Mouse (Mus musculus) limb, embryonic 13.5 days (tissue): ENCODE results near the gene Nfib. TPM values are rescaled to one million over a fixed set of nuclear protein-coding genes. Genes with fewer than 3 reads are reported as not detected.

ENCODE experiments used
- ATAC-seq: fragments of 200-750 bp; cut with Nextera tagmentation; 2 replicates; pipeline ENCODE4 v1.8.0; 2017; ENCODE audit warnings: low read depth, moderate number of reproducible peaks, moderate TSS enrichment; ENCODE audit not compliant: low FRiP score
- H3K27ac ChIP-seq: fragments of 300-500 bp; sonication (generic); 2 replicates; pipeline ENCODE4 v1.5.1; 2015; ENCODE audit warnings: inconsistent platforms, mild to moderate bottlenecking, moderate library complexity
- H3K27me3 ChIP-seq: fragments of 300-500 bp; sonication (generic); 2 replicates; pipeline ENCODE4 v1.6.1; 2015; ENCODE audit warnings: mild to moderate bottlenecking, inconsistent platforms
- H3K36me3 ChIP-seq: fragments of 300-500 bp; sonication (generic); 2 replicates; pipeline ENCODE4 v1.6.1; 2015; ENCODE audit warnings: inconsistent platforms, mild to moderate bottlenecking, moderate library complexity
- H3K4me1 ChIP-seq: fragments of 300-500 bp; sonication (generic); 2 replicates; pipeline ENCODE4 v1.6.1; 2015; ENCODE audit warnings: inconsistent platforms
- H3K4me2 ChIP-seq: fragments of 300-500 bp; sonication (generic); replicated peaks from 2 replicates; pipeline ENCODE4 v1.6.1; 2015; ENCODE audit warnings: inconsistent platforms, mild to moderate bottlenecking, moderate library complexity
- H3K4me3 ChIP-seq: fragments of 300-500 bp; sonication (generic); 2 replicates; pipeline ENCODE4 v1.5.1; 2015; ENCODE audit warnings: moderate library complexity, mild to moderate bottlenecking, inconsistent platforms
- H3K9ac ChIP-seq: fragments of 300-500 bp; sonication (generic); 2 replicates; pipeline ENCODE4 v1.6.1; 2015; ENCODE audit warnings: mild to moderate bottlenecking, inconsistent platforms
- H3K9me3 ChIP-seq: fragments of 300-500 bp; sonication (generic); 2 replicates; pipeline ENCODE4 v1.6.1; 2016; ENCODE audit warnings: inconsistent platforms
- WGBS: fragments of 180-500 bp; shearing (Covaris S2); methylation state at CpG from one replicate; pipeline ENCODE4 v1.1.7; 2015; 5-methylcytosine and 5-hydroxymethylcytosine counted together
- polyA plus RNA-seq: library from polyadenylated mRNA; unstranded; fragments of >200 nt; fragmentation: Nextera tagmentation; extraction: Ambion mirVana; gene quantifications from 2 replicates; pipeline ENCODE4 v1.2.1, GENCODE M21; 2015

The Nfib gene
- polyA plus RNA-seq, 1 experiment from 2014 or later, result 121 TPM

DNA sequence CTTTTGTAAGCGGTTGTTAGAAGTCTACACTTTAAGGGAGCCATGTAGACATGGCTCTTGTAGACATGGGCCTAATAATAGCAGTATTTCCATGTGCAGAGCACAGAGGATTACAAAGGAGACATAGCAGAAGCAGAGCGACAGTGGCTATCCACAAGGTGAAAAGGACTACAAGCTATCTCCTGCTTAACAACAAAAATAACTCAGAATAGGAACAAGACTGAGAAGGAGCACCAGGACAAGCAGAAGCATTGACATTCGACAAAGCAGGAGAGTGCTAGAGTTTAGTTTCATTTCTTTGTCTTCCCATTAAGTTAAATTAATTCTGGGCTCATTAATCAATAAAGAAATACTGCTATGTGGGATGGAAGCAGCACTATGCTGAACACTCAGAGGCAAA lies 372.1 kb downstream of the Nfib start:
- Histone ChIP-seq H3K4me1 (peaks cover 16% of the 10 kb centered on the region), H3K9me3 (no peaks in the 10 kb centered on the region), H3K4me2 (no peak overlapping the region), H3K27me3 (no peaks in the 10 kb centered on the region), H3K27ac (no peak overlapping the region), H3K4me3 (no peak overlapping the region), H3K9ac (no peak overlapping the region), H3K36me3 (peaks cover 27% of the 10 kb centered on the region)
- WGBS, result 93% methylated on average over 3 of the region's 3 CpGs
- no peak for ATAC-seq

DNA sequence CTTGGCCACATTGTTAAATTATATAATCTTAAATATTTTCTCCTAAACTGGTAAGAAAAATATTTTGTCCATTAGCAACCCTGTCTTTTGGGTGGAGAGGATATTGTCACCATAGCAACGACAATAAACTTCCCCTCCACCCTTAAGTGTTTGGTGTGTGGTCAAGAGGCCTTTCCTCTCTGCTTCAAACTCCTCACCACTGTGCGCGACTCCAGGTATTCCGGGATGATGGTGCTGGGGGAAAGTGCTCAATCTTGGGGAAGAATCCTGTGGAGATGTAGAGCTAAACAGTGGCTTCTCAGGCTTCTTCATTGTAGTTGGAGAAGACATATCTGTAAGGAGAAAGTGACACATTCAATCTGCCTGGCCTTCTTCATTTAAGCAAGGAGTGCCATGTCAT lies 375.5 kb downstream of the Nfib start:
- Histone ChIP-seq H3K36me3 (peaks cover 48% of the 10 kb centered on the region), H3K27ac (no peak overlapping the region), H3K4me3 (no peak overlapping the region), H3K4me2 (no peak overlapping the region), H3K9me3 (no peaks in the 10 kb centered on the region), H3K9ac (no peak overlapping the region), H3K27me3 (no peaks in the 10 kb centered on the region), H3K4me1 (peaks cover 9% of the 10 kb centered on the region)
- ATAC-seq, result no peak
- WGBS, result 88% methylated on average over 4 of the region's 4 CpGs

DNA sequence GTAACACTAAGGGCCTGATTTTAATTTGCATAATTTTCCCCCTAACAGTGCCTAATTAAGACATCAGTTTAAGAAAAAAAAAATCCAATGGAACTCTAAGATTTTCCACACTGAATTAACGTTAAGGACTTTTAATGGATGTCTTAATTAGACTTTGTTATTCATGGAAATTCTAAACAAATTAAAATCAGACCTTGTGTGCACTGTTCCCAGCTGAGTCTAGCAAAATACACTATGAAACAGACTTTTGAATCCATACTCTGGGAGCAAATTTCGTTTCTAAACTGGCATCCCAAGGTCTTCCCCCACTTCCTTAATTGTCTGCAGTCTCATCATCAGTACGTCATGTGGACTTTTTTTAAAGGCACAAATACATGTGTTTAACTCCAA lies 379.4 kb downstream of the Nfib start:
- peaks cover 72% of the 10 kb centered on the region for H3K36me3 ChIP-seq
- no peak overlapping the region for H3K4me2 ChIP-seq
- no peak overlapping the region for H3K27ac ChIP-seq
- H3K27me3 ChIP-seq, result no peaks in the 10 kb centered on the region
- no peaks in the 10 kb centered on the region for H3K9me3 ChIP-seq
- no peak overlapping the region for H3K4me3 ChIP-seq
- no peak overlapping the region for H3K9ac ChIP-seq
- H3K4me1 ChIP-seq, result peaks cover 9% of the 10 kb centered on the region
- WGBS, result 62% methylated on average over 3 of the region's 3 CpGs
- ATAC-seq, result no peak

DNA sequence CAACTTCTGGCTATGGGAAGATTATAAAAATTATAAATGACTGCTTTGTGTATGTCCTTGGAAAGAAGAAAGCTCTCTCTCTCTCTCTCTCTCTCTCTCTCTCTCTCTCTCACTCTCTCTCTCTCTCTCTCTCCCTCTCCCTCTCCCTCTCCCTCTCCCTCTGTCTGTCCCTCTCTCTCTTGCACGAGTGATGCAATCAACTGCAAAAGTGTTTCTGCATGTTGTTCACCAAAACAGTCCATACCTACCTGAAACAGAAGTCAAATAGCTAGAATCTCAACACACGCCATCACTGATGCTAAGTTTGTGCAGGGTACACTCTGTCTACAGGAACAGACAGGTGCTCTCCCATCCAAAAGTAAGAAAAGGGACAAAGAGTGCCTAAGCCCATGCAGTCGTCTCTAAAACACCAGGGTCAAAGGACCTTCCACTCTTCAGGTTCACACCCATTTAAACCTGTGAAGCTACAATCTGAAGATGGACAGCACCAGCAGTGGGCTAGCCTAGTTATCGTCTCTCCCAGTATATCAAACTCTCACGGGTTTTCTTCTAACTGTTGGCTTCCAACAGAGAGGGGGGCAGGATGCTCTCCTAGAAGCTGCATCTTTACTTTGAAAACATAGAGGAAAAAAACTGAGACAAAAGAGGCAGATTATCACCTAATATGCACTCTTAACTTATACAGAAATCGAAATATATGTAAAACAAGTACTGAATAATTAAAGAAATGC lies 380.0 kb downstream of the Nfib start:
- Histone ChIP-seq H3K36me3 (peaks cover 69% of the 10 kb centered on the region), H3K27ac (peak overlapping the region; percentile 10; the same call in 1 of the 2 replicates), H3K4me2 (no peak overlapping the region), H3K4me1 (peaks cover 9% of the 10 kb centered on the region), H3K4me3 (no peak overlapping the region), H3K27me3 (no peaks in the 10 kb centered on the region), H3K9me3 (no peaks in the 10 kb centered on the region), H3K9ac (no peak overlapping the region)
- no peak for ATAC-seq
- 75% methylated on average over 6 of the region's 6 CpGs for WGBS

DNA sequence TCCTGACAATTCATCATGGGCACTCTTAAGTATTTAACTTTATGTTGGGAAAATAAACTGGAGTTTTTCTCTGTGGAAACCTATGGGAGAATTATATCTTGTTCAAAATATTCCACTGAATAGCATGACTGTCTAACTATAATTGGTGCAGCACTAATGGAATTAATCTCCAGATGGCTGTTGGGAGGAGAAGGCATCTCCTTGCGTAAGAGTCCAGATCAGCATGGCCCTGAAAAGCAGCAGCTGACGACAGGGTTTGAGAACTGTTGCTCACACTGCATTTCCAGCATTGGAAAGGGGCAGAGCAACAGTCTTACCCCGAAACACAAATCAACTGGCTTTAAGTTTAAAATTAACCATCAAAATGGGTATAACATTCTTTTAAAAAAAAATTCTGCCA lies 380.6 kb downstream of the Nfib start:
- peaks cover 69% of the 10 kb centered on the region for H3K36me3 ChIP-seq
- H3K27ac ChIP-seq, result no peak overlapping the region
- no peaks in the 10 kb centered on the region for H3K27me3 ChIP-seq
- H3K4me3 ChIP-seq, result no peak overlapping the region
- H3K4me1 ChIP-seq, result peaks cover 15% of the 10 kb centered on the region
- no peak for ATAC-seq
- 78% methylated on average over 3 of the region's 3 CpGs for WGBS
- H3K9ac ChIP-seq, result no peak overlapping the region
- H3K9me3 ChIP-seq, result no peaks in the 10 kb centered on the region
- no peak overlapping the region for H3K4me2 ChIP-seq

DNA sequence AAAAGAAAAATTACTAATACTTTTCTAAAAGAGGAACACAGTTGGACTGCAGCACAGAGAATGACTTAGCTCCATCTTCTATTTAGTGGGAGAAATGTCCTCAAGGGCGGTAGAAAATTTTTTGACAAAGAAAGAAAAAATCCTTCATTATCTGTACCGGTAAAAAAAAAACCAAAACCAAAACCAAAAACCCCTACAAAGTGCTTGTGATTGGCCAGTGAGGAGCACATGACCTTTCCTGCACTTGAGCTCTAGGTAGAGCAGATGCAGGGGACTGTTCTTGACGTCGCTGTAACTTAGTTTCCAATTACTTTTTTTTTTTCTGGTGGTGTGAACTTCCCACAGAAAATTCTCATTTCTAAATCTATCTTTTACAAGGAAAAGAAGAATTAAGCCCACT lies 384.5 kb downstream of the Nfib start:
- peaks cover 18% of the 10 kb centered on the region for H3K4me1 ChIP-seq
- WGBS, result 71% methylated on average over 4 of the region's 4 CpGs
- H3K27me3 ChIP-seq, result no peaks in the 10 kb centered on the region
- H3K36me3 ChIP-seq, result peaks cover 65% of the 10 kb centered on the region
- no peak for ATAC-seq
- H3K9me3 ChIP-seq, result no peaks in the 10 kb centered on the region
- no peak overlapping the region for H3K4me2 ChIP-seq
- H3K9ac ChIP-seq, result no peak overlapping the region
- no peak overlapping the region for H3K4me3 ChIP-seq
- H3K27ac ChIP-seq, result no peak overlapping the region

DNA sequence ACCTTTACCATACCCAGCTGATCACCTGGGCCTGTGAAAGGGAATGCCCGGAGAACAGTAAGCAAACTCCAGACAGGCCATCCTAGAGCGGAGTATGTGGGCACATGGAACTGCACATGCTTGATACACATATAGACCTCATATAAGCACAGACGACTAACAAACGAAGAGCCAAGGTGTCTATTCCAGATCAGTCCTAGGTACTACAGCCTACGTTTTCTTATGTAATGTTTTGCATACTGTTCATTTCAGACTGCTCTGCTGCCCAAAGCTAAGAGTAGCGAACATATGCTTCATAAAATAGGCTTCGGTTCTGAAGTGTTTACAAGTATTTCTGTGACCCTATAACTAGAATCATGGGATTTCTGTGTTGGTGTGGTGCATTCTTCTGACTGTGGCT lies 386.2 kb downstream of the Nfib start:
- Histone ChIP-seq H3K9ac (no peak overlapping the region), H3K4me3 (no peak overlapping the region), H3K9me3 (no peaks in the 10 kb centered on the region), H3K36me3 (peaks cover 70% of the 10 kb centered on the region), H3K27me3 (no peaks in the 10 kb centered on the region), H3K4me1 (peaks cover 18% of the 10 kb centered on the region), H3K27ac (no peak overlapping the region), H3K4me2 (no peak overlapping the region)
- WGBS, result 56% methylated on average over 7 of the region's 7 CpGs
- ATAC-seq, result 0 out of 2 replicates have a peak, but pooled peaks have one; percentile 24

DNA sequence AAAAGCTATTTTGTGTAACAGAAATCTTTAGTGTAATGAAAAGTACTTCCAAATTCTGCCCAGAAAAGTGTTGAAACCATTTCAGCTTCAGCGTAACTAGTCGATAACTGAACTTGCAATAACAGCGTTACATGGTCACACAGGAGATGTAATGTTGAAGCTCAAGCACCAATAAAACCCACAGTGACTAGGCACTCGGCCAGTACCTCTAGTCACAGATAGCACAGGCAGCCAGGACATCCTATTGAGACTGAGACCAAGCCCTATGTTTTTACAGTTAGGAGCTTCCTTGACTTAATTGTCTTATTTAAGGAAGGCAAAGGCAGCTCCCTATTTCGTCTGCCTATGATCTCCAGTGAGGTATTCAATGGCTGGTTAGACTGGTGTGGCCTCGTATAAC lies 389.4 kb downstream of the Nfib start:
- Histone ChIP-seq H3K27ac (no peak overlapping the region), H3K36me3 (peaks cover 40% of the 10 kb centered on the region), H3K4me2 (no peak overlapping the region), H3K27me3 (no peaks in the 10 kb centered on the region), H3K4me1 (peaks cover 30% of the 10 kb centered on the region), H3K4me3 (no peak overlapping the region), H3K9me3 (no peaks in the 10 kb centered on the region), H3K9ac (no peak overlapping the region)
- 54% methylated on average over 6 of the region's 6 CpGs for WGBS
- no peak for ATAC-seq

DNA sequence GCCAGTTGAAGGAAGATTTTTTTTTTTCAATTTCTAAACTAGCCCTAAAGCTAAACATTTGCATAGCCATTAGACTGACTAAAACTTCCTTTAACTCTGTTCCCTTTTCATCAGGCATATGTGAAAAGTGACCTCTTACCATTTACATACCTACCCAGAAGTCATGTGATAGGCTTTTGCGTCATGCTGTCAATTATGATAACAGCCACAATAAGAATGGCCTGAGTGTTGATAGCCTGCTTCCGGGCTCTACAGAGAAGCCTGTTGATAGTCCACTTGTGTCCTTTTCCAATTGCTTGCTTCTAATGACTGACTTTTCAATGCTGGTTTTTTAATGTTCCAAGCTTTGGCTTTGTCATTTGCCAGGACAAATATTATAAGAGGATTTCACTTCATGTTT lies 389.8 kb downstream of the Nfib start:
- H3K4me1 ChIP-seq, result peaks cover 34% of the 10 kb centered on the region
- ATAC-seq, result no peak
- H3K4me3 ChIP-seq, result no peak overlapping the region
- no peaks in the 10 kb centered on the region for H3K9me3 ChIP-seq
- H3K9ac ChIP-seq, result no peak overlapping the region
- H3K27me3 ChIP-seq, result no peaks in the 10 kb centered on the region
- H3K36me3 ChIP-seq, result peaks cover 39% of the 10 kb centered on the region
- H3K27ac ChIP-seq, result no peak overlapping the region
- WGBS, result 83% methylated on average over 2 of the region's 2 CpGs
- no peak overlapping the region for H3K4me2 ChIP-seq

DNA sequence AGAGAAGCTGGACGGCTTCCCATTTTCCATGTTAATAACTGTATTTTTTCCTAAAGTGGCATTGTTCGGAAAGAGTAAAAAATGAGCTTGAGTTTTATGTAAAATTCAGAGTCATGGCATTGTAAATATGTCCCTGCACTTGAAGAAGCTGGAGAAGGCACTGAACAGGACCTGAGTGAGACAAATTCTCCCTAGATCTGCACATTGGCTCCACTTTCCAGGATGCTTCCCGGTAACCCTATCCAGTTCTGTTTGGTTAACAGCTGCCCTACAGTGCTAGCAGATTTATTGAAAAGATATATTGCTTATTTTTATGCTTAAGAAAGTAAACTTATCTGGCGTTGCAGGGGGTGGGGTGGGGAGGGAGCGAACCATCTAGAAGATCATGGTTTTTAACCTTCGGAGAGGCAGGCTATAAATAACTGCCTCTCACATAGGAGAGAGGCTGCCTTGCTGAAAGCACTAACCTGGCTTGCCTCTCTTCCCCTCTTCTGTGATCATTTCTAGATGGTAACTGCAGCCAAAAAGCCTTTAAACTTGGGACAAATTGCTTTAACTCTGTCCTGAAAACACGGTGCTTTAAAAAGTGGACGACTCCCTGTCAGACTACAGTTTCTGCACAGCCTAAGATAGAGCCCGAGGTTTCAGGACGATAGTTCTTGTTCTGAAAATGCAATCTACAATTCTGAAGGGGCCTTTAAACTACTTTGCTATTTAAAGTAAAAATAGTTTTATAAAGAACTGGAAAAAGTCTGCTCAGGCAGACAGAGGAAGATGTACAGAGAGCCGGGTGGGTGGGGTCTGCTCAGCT lies 394.4 kb downstream of the Nfib start:
- H3K36me3 ChIP-seq, result peaks cover 35% of the 10 kb centered on the region
- peak overlapping the region; percentile 73 for H3K27ac ChIP-seq
- H3K27me3 ChIP-seq, result no peaks in the 10 kb centered on the region
- H3K4me1 ChIP-seq, result peaks cover 35% of the 10 kb centered on the region
- ATAC-seq, result peak; percentile 71; the same call in 1 of the 2 replicates
- WGBS, result 31% methylated on average over 11 of the region's 11 CpGs
- H3K4me3 ChIP-seq, result no peak overlapping the region
- H3K4me2 ChIP-seq, result peak overlapping the region; percentile 14; the same call in 1 of the 2 replicates
- H3K9me3 ChIP-seq, result no peaks in the 10 kb centered on the region
- peak overlapping the region; percentile 19; the same call in 1 of the 2 replicates for H3K9ac ChIP-seq

DNA sequence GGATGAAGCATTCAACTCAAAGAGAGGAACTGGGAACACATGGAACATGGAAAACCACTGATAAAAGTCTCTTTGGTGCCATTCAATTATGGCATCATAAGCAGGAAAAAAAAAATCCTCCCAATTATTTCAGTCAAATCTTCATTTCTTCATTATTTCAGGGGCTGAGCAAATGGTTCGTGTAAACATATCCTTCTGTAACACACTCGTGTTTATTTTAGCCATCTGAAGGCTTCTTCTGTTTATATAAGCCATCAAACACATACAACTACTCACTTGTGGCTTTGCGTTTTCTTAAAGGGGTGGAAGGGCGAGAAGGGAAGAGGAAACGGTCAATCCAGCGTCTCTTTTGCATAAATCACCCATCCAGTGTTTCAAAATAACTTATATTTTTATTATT lies 399.5 kb downstream of the Nfib start:
- H3K9me3 ChIP-seq, result no peaks in the 10 kb centered on the region
- no peak overlapping the region for H3K4me3 ChIP-seq
- no peak overlapping the region for H3K4me2 ChIP-seq
- no peaks in the 10 kb centered on the region for H3K27me3 ChIP-seq
- peak overlapping the region; percentile 95 for H3K27ac ChIP-seq
- H3K4me1 ChIP-seq, result peaks cover 64% of the 10 kb centered on the region
- H3K9ac ChIP-seq, result no peak overlapping the region
- WGBS, result 53% methylated on average over 6 of the region's 6 CpGs
- peaks cover 22% of the 10 kb centered on the region for H3K36me3 ChIP-seq
- ATAC-seq, result no peak

DNA sequence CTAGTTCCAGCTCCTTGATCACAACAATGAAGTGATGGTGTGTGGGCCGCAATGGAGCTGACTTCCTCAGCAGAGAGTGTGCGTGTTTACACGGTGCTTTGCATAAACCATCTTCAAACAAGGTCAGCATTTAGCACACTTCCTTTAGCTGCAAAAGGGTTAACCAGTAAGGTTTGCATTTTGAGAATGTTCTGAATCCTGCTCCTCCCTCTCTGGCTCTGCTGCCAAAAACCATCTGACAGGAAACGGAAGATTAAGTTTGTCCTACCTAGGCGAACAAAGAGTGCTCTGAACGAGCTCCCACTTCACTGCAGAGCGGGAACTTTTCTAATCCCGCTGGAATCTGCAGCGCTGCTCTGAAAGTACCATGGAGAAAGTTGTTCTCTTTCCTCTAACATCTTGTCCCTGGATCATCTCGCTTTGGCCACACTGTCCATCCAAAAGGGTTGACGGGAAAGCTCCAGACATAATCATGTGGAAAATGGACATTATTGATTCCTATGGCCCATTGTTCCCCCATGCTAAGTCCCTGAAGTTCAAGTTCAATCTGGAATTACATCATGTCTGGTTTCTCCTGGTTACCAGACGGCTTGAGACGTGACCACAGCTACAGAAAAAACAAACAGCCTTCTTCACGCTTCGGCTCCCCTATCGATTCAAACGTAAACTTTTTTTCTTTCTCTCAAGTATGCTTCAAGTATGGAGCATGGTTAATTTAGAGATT lies 401.2 kb downstream of the Nfib start:
- ATAC-seq, result peak; percentile 86
- H3K9me3 ChIP-seq, result no peaks in the 10 kb centered on the region
- peaks cover 28% of the 10 kb centered on the region for H3K36me3 ChIP-seq
- no peaks in the 10 kb centered on the region for H3K27me3 ChIP-seq
- peak overlapping the region; percentile 95 for H3K27ac ChIP-seq
- no peak overlapping the region for H3K4me3 ChIP-seq
- H3K9ac ChIP-seq, result no peak overlapping the region
- peak overlapping the region; percentile 50 for H3K4me2 ChIP-seq
- 12% methylated on average over 17 of the region's 17 CpGs for WGBS
- peaks cover 60% of the 10 kb centered on the region for H3K4me1 ChIP-seq
